Mouse (Mus musculus): Measurements from ENCODE around the gene Cd276. TPM values are rescaled to one million over a fixed set of nuclear protein-coding genes. Genes with fewer than 3 reads are reported as not detected.

The Cd276 gene
- polyA plus RNA-seq, 1 experiment from 2014 or later, result 24.5 TPM

DNA sequence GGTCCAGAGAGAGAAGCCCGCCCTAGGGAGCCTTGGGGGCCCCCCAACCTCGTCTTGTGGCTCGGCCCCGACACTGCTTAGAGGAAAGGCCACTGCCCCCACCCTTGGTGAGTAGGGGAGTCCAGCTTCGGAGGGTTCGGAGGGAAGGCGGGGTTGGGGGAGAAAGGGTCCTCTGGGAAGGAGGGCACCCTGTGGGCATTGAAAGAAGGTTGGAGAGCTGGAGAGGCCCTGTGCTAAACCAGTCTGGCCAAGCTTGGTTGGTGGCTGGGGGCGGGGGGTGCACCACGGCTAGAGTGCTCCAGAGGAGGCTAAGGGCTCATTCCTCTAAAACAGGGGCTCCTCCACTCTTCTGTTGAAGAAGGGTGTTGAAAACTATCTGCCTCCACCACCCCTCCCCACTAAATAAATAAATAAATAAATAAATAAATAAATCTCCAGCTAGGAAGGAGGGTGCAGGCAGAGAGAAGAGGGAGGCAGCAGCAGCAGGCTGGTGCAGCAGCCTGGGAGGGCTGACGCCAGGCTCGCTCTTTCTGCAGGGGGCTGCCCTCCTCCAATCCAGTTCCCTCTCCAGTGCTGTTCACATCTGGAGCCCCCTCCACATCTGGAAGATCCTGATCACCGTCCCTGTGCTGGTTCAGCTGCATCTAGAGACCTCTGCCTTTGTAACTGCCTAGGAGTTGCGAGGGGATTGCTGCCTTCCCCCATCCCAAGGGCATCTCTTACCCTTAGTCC, 65.9 kb downstream of the Cd276 start:
- Histone ChIP-seq H3K4me2 (ENCODE audit: low read depth, low read length) (peak overlapping the region; percentile 99), H3K9me3 (replicated peaks; ENCODE audit: control insufficient read depth, low read length) (no peaks in the 10 kb centered on the region), H3K36me3 (ENCODE audit: control insufficient read depth, insufficient read depth) (no peaks in the 10 kb centered on the region), H3K4me3 (ENCODE audit: low read length) (peak overlapping the region; percentile 68), H3K27ac (ENCODE audit: low read length) (no peak overlapping the region), H3K4me1 (ENCODE audit: control insufficient read depth, insufficient read depth, low read length) (peaks cover 14% of the 10 kb centered on the region), H3K9ac (ENCODE audit: low read length) (peak overlapping the region; percentile 71), H3K27me3 (ENCODE audit: control insufficient read depth, insufficient read depth, low read length) (peaks cover 36% of the 10 kb centered on the region)
- ATAC-seq (replicated peaks; ENCODE audit: extremely low read depth, insufficient read depth, low FRiP score), result no peak
- 5% methylated on average over 13 of the region's 13 CpGs for WGBS

DNA sequence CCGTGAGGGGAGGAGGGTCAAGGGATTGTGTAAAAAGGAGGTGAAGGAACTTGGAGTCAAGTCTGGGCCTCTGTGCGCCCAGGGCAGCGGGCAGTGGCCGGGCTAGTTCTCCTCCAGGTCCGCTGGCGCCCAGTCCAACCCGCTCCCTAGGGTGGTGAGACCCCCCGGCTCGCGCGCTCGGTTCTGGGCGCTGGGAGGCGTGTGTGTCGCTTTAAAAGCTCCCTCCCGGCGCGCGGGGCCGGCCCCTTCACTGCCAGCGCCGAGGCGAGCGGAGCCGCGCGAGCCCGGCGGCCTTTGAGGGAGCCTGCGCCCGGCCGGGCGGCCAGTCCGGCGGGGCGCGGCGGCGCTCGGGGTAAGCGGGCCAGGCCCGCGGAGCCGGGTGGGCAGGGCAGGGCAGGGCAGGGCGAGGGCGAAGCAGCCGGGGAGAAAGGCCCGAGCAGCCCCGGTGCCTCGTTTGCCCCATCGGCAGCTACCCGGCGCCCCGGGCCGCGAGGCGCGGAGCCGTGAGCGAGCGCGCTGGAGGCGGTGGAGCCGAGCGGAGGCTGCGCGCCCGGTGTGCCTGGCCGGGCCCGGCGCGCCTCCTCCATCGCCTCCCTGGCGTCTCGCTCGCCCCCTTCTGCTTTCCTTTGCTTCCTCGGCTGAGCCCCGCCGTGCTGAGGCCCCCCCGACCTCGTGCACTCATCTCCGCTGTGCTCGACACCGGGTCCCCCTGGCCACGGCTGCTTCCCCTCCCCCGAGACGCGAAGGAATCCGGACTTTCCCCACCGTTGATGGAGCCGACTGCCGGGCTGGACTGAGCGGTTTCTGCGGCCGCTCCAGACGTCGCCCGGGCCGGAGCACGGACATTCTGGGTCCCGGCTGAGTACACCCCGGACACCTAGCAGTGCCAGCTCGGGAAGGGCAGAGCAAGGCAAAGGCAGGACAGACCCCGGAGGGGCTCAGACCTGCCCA, 67.1 kb downstream of the Cd276 start, which contains the start of gene Insyn1:
Gene Insyn1 (plus strand): TSS at position 753 of the 951 bp plus-strand sequence.
- H3K9me3 ChIP-seq (replicated peaks; ENCODE audit: control insufficient read depth, low read length), result no peaks in the 10 kb centered on the region
- H3K9ac ChIP-seq (ENCODE audit: low read length), result peak within 1 kb of the TSS; percentile 71
- H3K36me3 ChIP-seq (ENCODE audit: control insufficient read depth, insufficient read depth), result no peaks in the 10 kb centered on the region
- H3K4me3 ChIP-seq (ENCODE audit: low read length), result peak within 1 kb of the TSS; percentile 68
- peaks cover 35% of the 10 kb centered on the region for H3K27me3 ChIP-seq (ENCODE audit: control insufficient read depth, insufficient read depth, low read length)
- H3K4me1 ChIP-seq (ENCODE audit: control insufficient read depth, insufficient read depth, low read length), result peaks cover 14% of the 10 kb centered on the region
- ATAC-seq (replicated peaks; ENCODE audit: extremely low read depth, insufficient read depth, low FRiP score), result peak; percentile 81
- H3K27ac ChIP-seq (ENCODE audit: low read length), result peak within 1 kb of the TSS; percentile 51; the same call in 1 of the 2 replicates
- WGBS, result under 1% methylated on average over 88 of the region's 104 CpGs
- H3K4me2 ChIP-seq (ENCODE audit: low read depth, low read length), result peak within 1 kb of the TSS; percentile 99

DNA sequence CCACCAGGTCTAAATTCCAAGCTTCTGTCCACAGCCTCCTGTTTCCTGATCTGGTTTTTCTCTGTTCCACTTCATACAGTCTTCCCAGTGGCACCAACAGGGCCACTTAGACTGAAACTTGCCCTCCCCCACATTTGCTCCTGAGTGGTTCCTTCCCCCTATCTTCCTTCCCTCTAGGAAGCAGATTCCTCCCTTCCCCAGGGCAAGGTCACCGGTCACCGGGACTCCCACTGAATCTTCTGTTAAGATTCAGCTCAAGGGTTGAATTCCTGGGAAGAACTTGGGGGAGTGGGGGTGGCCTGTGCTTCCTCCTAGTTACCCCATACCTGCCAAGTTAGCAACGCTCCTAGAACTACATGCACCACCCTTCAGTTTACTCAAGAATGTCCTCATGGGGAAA, 68.2 kb downstream of the Cd276 start:
- Histone ChIP-seq H3K9ac (ENCODE audit: low read length) (no peak overlapping the region), H3K9me3 (replicated peaks; ENCODE audit: control insufficient read depth, low read length) (no peaks in the 10 kb centered on the region), H3K27ac (ENCODE audit: low read length) (no peak overlapping the region), H3K4me3 (ENCODE audit: low read length) (no peak overlapping the region), H3K4me2 (ENCODE audit: low read depth, low read length) (peak overlapping the region; percentile 99; the same call in 1 of the 2 replicates), H3K4me1 (ENCODE audit: control insufficient read depth, insufficient read depth, low read length) (peaks cover 14% of the 10 kb centered on the region), H3K36me3 (ENCODE audit: control insufficient read depth, insufficient read depth) (no peaks in the 10 kb centered on the region), H3K27me3 (ENCODE audit: control insufficient read depth, insufficient read depth, low read length) (peaks cover 40% of the 10 kb centered on the region)
- WGBS, result 19% methylated on average over 3 of the region's 3 CpGs
- ATAC-seq (replicated peaks; ENCODE audit: extremely low read depth, insufficient read depth, low FRiP score), result no peak

Other genes starting within 250 kb of the Cd276 start
- 47.0 and 48.6 TPM in 2 replicates for gene Loxl1, start 242.3 kb downstream of the Cd276 start, polyA plus RNA-seq (2015; fragmentation: Nextera tagmentation; extraction: Ambion mirVana)
- gene Tbc1d21, start 185.0 kb downstream of the Cd276 start, polyA plus RNA-seq (2015; fragmentation: Nextera tagmentation; extraction: Ambion mirVana), result not detected in 2 replicates
- gene Insyn1, start 66.8 kb downstream of the Cd276 start, polyA plus RNA-seq (2015; fragmentation: Nextera tagmentation; extraction: Ambion mirVana), result 0.54 and 0.66 TPM in 2 replicates
- gene Nptn, start 26.8 kb upstream of the Cd276 start, polyA plus RNA-seq (2015; fragmentation: Nextera tagmentation; extraction: Ambion mirVana), result 110 and 124 TPM in 2 replicates
- 6.0 and 6.8 TPM in 2 replicates for gene Rec114, start 188.5 kb upstream of the Cd276 start, polyA plus RNA-seq (2015; fragmentation: Nextera tagmentation; extraction: Ambion mirVana)

Measured in heart, embryonic 16.5 days (tissue).